Mouse (Mus musculus): Measurements from ENCODE around the gene Ifitm6. TPM values are rescaled to one million over a fixed set of nuclear protein-coding genes. Genes with fewer than 3 reads are reported as not detected.

Gene Ifitm6
- total and polyA plus RNA-seq, 2 experiments from 2014 or later: 0.34 to 2.0 TPM

GRCm38 (mm10) chr7:140997817-140998216 lies 19.9 kb downstream of the Ifitm6 start:
- TF ChIP-seq CTCF (IDR thresholded peaks at IDR 0.05; ENCODE audit: low read depth): no peak
- Histone ChIP-seq H3K4me3 (ENCODE audit: low read depth, low read length) (no peak overlapping the region), H3K4me1 (ENCODE audit: insufficient read depth) (no peaks in the 10 kb centered on the region), H3K36me3 (ENCODE audit: insufficient read depth) (no peaks in the 10 kb centered on the region), H3K4me2 (ENCODE audit: low read depth) (no peak overlapping the region), H3K27me3 (ENCODE audit: insufficient read depth, low read length) (no peaks in the 10 kb centered on the region), H3K9me3 (ENCODE audit: low read length) (no peaks in the 10 kb centered on the region), H3K9ac (no peak overlapping the region), H3K27ac (ENCODE audit: low read depth, low read length) (no peak overlapping the region)
- DNase-seq (no peak), ATAC-seq (no peak)
- whole genome bisulfite sequencing: 58% methylated on average over 1 of the region's 1 CpGs

GRCm38 (mm10) chr7:140991117-140991689 lies 26.5 kb downstream of the Ifitm6 start:
- no peak for DNase-seq
- WGBS: 93% methylated on average over 14 of the region's 14 CpGs
- no peak overlapping the region for H3K9ac ChIP-seq
- H3K9me3 ChIP-seq (ENCODE audit: low read length): no peaks in the 10 kb centered on the region
- H3K4me2 ChIP-seq (ENCODE audit: low read depth): no peak overlapping the region
- H3K27ac ChIP-seq (ENCODE audit: low read depth, low read length): no peak overlapping the region
- no peak overlapping the region for H3K4me3 ChIP-seq (ENCODE audit: low read depth, low read length)
- no peak for TF ChIP-seq CTCF (IDR thresholded peaks at IDR 0.05; ENCODE audit: low read depth)
- no peak for ATAC-seq
- no peaks in the 10 kb centered on the region for H3K27me3 ChIP-seq (ENCODE audit: insufficient read depth, low read length)
- no peaks in the 10 kb centered on the region for H3K4me1 ChIP-seq (ENCODE audit: insufficient read depth)
- no peaks in the 10 kb centered on the region for H3K36me3 ChIP-seq (ENCODE audit: insufficient read depth)

GRCm38 (mm10) chr7:140990622-140991021 lies 27.1 kb downstream of the Ifitm6 start:
- no peaks in the 10 kb centered on the region for H3K4me1 ChIP-seq (ENCODE audit: insufficient read depth)
- H3K9me3 ChIP-seq (ENCODE audit: low read length): no peaks in the 10 kb centered on the region
- no peaks in the 10 kb centered on the region for H3K27me3 ChIP-seq (ENCODE audit: insufficient read depth, low read length)
- TF ChIP-seq CTCF (IDR thresholded peaks at IDR 0.05; ENCODE audit: low read depth): no peak
- H3K36me3 ChIP-seq (ENCODE audit: insufficient read depth): no peaks in the 10 kb centered on the region
- H3K4me3 ChIP-seq (ENCODE audit: low read depth, low read length): no peak overlapping the region
- DNase-seq (no peak), ATAC-seq (no peak)
- 74% methylated on average over 5 of the region's 5 CpGs for WGBS
- no peak overlapping the region for H3K27ac ChIP-seq (ENCODE audit: low read depth, low read length)
- H3K4me2 ChIP-seq (ENCODE audit: low read depth): no peak overlapping the region
- no peak overlapping the region for H3K9ac ChIP-seq

GRCm38 (mm10) chr7:140990185-140990584 lies 27.5 kb downstream of the Ifitm6 start:
- DNase-seq (no peak), ATAC-seq (no peak)
- Histone ChIP-seq H3K27ac (ENCODE audit: low read depth, low read length) (no peak overlapping the region), H3K4me1 (ENCODE audit: insufficient read depth) (no peaks in the 10 kb centered on the region), H3K4me2 (ENCODE audit: low read depth) (no peak overlapping the region), H3K9ac (no peak overlapping the region), H3K27me3 (ENCODE audit: insufficient read depth, low read length) (no peaks in the 10 kb centered on the region), H3K9me3 (ENCODE audit: low read length) (no peaks in the 10 kb centered on the region), H3K36me3 (ENCODE audit: insufficient read depth) (no peaks in the 10 kb centered on the region), H3K4me3 (ENCODE audit: low read depth, low read length) (no peak overlapping the region)
- no peak for TF ChIP-seq CTCF (IDR thresholded peaks at IDR 0.05; ENCODE audit: low read depth)
- WGBS: 77% methylated on average over 6 of the region's 6 CpGs

- no peaks in the 10 kb centered on the region for H3K4me1 ChIP-seq (ENCODE audit: insufficient read depth)
- no peak overlapping the region for H3K9ac ChIP-seq
- no peaks in the 10 kb centered on the region for H3K36me3 ChIP-seq (ENCODE audit: insufficient read depth)
- no peak overlapping the region for H3K4me2 ChIP-seq (ENCODE audit: low read depth)
- no peak overlapping the region for H3K27ac ChIP-seq (ENCODE audit: low read depth, low read length)
- no peaks in the 10 kb centered on the region for H3K27me3 ChIP-seq (ENCODE audit: insufficient read depth, low read length)
- no peak for ATAC-seq
- H3K9me3 ChIP-seq (ENCODE audit: low read length): no peaks in the 10 kb centered on the region
- no peak overlapping the region for H3K4me3 ChIP-seq (ENCODE audit: low read depth, low read length)
- WGBS: 83% methylated on average over 4 of the region's 4 CpGs
- TF ChIP-seq CTCF (IDR thresholded peaks at IDR 0.05; ENCODE audit: low read depth): no peak
- DNase-seq: no peak
Observed at GRCm38 (mm10) chr7:140989022-140989421, 28.7 kb downstream of the Ifitm6 start.

- Histone ChIP-seq H3K9ac (no peak overlapping the region), H3K4me2 (ENCODE audit: low read depth) (no peak overlapping the region), H3K27ac (ENCODE audit: low read depth, low read length) (no peak overlapping the region), H3K4me3 (ENCODE audit: low read depth, low read length) (no peak overlapping the region), H3K4me1 (ENCODE audit: insufficient read depth) (no peaks in the 10 kb centered on the region), H3K36me3 (ENCODE audit: insufficient read depth) (no peaks in the 10 kb centered on the region), H3K27me3 (ENCODE audit: insufficient read depth, low read length) (no peaks in the 10 kb centered on the region), H3K9me3 (ENCODE audit: low read length) (no peaks in the 10 kb centered on the region)
- TF ChIP-seq CTCF (IDR thresholded peaks at IDR 0.05; ENCODE audit: low read depth): no peak
- no peak for ATAC-seq
- 89% methylated on average over 17 of the region's 17 CpGs for WGBS
- DNase-seq: no peak
Observed at GRCm38 (mm10) chr7:140987182-140988138, 30.3 kb downstream of the Ifitm6 start.

- 92% methylated on average over 7 of the region's 7 CpGs for WGBS
- DNase-seq (no peak), ATAC-seq (no peak)
- no peak for TF ChIP-seq CTCF (IDR thresholded peaks at IDR 0.05; ENCODE audit: low read depth)
- no peaks in the 10 kb centered on the region for H3K36me3 ChIP-seq (ENCODE audit: insufficient read depth)
- H3K27ac ChIP-seq (ENCODE audit: low read depth, low read length): no peak overlapping the region
- H3K4me1 ChIP-seq (ENCODE audit: insufficient read depth): no peaks in the 10 kb centered on the region
- H3K4me2 ChIP-seq (ENCODE audit: low read depth): no peak overlapping the region
- no peak overlapping the region for H3K9ac ChIP-seq
- no peaks in the 10 kb centered on the region for H3K9me3 ChIP-seq (ENCODE audit: low read length)
- H3K4me3 ChIP-seq (ENCODE audit: low read depth, low read length): no peak overlapping the region
- no peaks in the 10 kb centered on the region for H3K27me3 ChIP-seq (ENCODE audit: insufficient read depth, low read length)
Observed at GRCm38 (mm10) chr7:140982971-140983370, 34.8 kb downstream of the Ifitm6 start.

All from forebrain, postnatal 0 days (tissue).